Mouse (Mus musculus) heart, adult 8-10 months (tissue): ENCODE measurements around the gene Fam120a. TPM values are rescaled to one million over a fixed set of nuclear protein-coding genes. Genes with fewer than 3 reads are reported as not detected.

Experiments used
- DNase-seq: peaks from one replicate; pipeline ENCODE4 v3.0.0; 2022; ENCODE audit warnings: low spot score
- total RNA-seq, 4 experiments: library from RNA; stranded (reverse); gene quantifications; 2 replicates each; pipeline ENCODE4 v1.2.4; 2022

Gene Fam120a
- total RNA-seq, 4 experiments from 2014 or later = 97.4 to 114 (median 105) TPM

- DNase-seq = no peak
Observed at GRCm38 (mm10) chr13:48917113-48917599, 50.7 kb downstream of the Fam120a start.

GRCm38 (mm10) chr13:48913680-48914079, 54.1 kb downstream of the Fam120a start:
- peak; percentile 15 for DNase-seq

- DNase-seq = no peak
Observed at GRCm38 (mm10) chr13:48913141-48913540, 54.7 kb downstream of the Fam120a start.

DNA sequence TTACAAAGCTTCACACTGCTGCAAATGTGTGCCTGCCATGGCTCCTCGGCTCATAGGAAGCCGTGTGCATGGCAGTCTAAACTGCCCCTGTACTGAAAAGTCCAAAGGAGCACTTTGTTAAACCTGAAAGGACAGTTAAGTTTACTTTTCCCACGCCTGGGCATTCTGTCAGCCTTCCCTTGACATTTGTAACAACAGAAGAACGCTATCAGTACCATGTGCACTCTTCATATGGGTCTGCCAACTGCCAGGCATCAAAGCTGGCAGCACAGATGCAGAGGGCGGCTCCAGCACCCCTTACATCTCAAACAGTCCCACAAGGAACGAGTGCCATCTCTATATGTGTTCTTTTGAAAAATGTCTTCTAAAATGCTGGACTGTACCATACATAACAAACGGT, 56.4 kb downstream of the Fam120a start:
- DNase-seq = no peak

GRCm38 (mm10) chr13:48905458-48905857, 62.4 kb downstream of the Fam120a start:
- DNase-seq = no peak

GRCm38 (mm10) chr13:48895376-48895775, 72.4 kb downstream of the Fam120a start:
- no peak for DNase-seq

DNA sequence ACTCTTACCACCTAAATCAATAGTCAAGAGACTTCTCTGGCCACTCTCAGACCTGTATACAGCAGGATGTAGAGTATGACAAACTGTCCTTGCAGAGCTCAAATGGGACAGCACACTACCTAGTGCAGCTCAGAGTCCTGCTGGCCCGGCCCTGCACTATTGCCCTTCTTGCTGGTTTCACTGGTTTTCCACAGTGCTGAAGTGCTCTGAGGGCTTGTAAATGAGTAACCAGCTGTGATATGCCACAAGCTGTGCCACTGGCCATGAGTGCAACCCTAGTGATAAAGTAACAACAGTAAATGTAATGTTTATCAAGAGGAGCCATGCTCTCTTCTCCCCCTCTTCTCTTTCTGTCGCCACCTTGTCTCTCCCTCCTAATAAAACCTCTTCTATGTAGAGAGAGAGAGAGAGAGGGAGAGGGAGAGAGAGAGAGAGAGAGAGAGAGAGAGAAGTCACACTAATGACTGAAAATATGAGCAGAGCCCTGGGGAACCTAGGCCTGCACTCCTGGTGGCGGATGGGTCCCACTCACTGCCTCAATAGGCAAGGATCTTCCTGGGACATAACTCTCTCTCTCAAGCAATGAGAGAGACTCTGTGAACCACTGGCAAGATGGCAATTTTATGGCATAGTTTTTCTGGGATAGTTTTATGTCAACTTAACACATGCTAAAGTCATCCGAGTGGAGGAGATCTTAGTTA, 77.4 kb downstream of the Fam120a start:
- no peak for DNase-seq

GRCm38 (mm10) chr13:48878534-48878933, 89.3 kb downstream of the Fam120a start:
- peak; percentile 98 for DNase-seq

DNA sequence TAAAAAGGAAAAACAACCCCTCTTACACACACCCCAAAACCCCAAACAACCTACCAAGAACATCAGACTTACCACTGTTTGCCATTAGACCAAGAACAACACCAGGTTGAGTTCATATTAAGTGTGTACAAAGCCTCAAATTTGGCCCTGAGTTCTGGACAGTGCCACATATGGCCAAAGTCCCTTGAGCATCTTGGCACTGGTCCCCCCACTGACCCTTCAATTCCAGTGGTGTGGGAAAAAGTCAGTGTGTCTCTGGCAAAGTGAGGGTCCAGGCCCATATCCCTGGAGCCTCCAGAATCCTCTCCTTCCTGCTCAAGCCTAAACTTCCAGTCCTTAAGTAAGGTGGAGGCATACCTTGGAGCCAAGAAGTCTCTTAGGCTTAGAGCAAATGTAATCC, 90.0 kb downstream of the Fam120a start:
- no peak for DNase-seq

GRCm38 (mm10) chr13:48872726-48873125, 95.1 kb downstream of the Fam120a start:
- DNase-seq = no peak

DNA sequence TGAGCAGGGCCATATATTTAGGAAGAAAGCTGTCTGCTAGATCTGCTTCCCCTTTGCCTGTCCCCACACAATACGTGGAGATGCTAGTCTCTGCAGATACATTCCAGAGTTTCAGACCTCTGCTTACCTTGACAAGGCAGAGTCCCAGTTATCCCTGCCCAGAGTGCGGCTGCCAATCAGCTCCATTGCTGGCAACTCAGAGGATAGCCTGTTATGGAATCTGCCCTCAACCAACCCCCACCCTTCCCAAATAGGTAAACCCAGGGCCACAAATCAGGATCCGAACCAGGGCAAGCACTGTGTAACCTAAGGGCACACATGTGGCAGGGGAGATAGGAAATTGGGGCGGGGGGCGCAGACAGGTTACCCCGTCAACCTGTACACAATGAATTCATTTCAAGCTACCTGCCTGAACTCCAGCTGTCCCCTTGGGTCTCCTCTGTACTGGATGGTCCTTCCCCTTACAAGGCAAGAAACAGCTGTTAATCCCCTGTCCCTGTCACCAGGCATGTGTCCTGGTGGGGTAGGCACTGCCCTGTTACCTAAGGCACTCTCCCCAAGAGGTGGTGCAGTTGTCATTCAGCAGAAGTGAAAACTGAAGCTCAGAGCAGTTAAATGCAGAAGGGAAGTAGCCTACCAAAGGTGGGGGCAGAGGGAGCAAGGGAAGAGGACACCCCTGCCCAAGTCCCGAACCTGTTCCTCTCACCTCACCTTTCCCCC, 95.8 kb downstream of the Fam120a start:
- no peak for DNase-seq

DNA sequence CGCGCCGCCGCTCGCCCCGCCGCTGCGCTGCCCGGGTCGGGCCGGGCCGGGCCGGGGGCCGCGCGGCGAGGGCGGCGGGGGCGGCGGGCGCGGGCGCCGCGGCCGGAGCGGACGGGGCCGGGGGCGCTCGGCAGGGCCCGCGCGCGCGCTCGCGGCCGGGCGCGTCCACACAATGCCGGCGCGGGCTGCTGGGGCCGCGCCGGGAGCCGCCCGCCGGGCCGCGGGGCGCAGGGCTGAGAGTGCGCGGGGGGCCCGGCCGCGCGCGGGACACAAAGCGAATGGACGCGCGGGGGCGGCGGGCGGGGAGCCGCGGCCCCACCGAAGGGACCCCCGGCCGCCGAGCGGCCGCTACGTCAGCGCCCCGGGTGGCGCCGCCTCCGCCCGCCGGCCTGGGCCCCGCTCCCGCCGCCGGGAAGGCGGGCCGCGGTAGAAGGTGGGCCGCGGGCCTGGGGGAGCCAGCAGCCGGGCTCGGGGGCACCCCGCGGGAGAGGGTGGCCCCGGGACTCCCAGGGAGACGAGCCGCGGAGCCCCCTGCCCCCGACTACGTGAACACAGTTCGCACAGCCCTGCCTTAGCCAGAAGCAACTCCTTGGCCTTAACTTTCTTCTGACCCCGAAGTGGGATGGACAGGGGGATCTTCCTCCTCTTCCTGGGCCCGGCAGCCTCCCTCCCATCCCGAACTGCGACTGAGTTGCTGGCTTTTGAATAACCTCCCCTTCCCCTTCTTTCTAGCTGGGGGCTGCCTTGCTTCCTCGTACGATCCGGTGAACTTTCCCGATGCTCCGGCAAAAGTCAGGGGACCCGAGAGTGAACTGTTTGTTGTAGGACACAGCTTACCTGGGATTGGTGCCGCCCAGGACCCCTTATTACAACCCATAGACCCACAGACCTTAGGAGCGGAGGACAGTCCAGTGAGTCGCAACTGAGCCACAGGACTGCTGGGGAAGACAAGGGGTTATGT, 96.8 kb downstream of the Fam120a start, which contains the start of gene Phf2:
TSS of gene Phf2 (minus strand) at position 349 of the 961 bp plus-strand sequence.
- peak; percentile 25 for DNase-seq

DNA sequence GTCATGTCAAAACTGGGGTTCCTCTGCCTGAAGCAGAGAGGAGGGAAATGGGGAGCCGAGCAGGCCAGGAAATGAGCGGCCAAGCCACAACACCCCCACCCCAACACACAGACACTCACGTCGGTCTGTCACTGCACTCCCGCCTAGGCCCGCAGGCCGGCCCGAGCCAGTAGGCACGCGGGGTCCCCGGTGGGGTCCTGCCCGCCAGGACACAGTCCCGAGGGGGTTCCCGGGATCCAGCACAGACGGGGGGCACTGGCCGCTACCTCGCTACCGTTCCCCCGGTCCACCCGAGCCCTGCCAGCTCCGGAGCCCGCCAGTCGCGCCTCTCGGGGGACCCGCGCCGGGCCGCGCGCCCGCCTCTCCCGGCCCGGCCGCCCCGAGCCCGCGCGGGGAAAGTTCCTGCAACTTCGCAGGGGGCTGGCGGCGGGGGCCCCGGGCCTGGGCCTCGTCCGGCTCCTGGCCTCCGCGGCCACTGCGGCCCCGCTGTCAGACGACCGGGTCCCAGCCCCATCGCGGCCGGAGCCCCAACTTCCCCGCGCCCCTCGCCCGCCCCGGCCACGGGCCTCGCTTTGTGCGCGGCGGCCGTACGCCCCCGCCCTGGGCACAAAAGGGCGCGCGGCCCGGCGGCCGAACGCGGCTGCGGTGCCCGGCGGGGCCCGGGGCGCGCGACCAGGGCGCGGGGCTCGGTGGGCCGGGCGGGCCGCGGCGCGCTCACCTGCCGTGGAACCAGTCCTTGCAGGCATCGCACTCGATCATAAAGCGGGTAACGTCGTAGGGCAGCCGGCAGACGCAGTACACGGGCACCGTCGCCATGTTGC, 97.7 kb downstream of the Fam120a start:
- peak; percentile 40 for DNase-seq

- DNase-seq = no peak
Observed at GRCm38 (mm10) chr13:48869600-48869949, 98.2 kb downstream of the Fam120a start.

GRCm38 (mm10) chr13:48869088-48869487, 98.7 kb downstream of the Fam120a start:
- no peak for DNase-seq

GRCm38 (mm10) chr13:48864673-48865356, 103.0 kb downstream of the Fam120a start:
- no peak for DNase-seq

GRCm38 (mm10) chr13:48863556-48863955, 104.3 kb downstream of the Fam120a start:
- no peak for DNase-seq

DNA sequence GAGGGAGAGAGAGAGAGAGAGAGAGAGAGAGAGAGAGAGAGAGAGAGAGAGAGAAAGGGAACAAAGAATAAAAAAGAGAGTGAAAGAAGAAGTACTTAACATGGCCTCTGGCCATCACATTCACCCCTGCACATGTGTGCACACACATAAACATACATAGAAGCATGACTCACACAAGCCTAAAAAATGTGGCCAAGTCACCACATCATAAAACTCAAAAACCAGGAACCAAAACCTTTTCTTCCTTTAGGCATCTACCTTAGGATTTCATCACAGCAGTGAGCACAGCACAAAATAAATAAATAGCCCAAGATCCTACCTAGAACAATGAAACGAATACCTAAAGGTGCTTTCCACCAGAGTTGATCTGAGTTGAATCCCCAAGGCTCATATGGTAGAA, 105.9 kb downstream of the Fam120a start:
- no peak for DNase-seq

DNA sequence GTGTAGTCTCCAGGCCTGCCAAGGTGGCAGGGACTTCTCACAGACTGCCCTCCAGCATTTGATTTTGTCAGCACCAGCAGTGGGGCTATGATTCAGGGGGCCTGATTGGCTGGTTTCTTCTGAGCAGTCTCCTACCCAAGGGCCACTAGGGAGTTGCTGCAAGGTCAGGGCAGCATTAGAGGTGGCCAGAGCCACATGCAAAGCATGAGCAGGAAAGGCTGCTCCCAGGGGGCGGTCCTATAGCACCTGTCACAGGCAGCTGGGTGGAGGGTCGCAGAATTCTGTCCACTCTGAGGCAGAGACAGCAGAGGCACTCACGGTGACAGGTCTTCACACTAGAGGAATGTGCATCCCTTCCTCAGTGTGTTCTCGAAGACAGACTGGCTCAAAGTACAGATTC, 109.0 kb downstream of the Fam120a start:
- no peak for DNase-seq

- no peak for DNase-seq
Observed at GRCm38 (mm10) chr13:48858054-48858453, 109.8 kb downstream of the Fam120a start.
